Mouse (Mus musculus): ENCODE measurements around the gene Spi1.

- no peak for TF ChIP-seq POLR2A (IDR thresholded peaks at IDR 0.05; ENCODE audit: extremely low read depth, insufficient read depth, low read length)
- TF ChIP-seq CTCF (IDR thresholded peaks at IDR 0.05; ENCODE audit: low read depth, low read length), result no peak
These were observed 36.9 kb downstream of the Spi1 start for GRCm38 (mm10) chr2:91119061-91119460.

All from liver, adult 2 months (tissue).